Mouse (Mus musculus) embryo, embryonic 11.5 days (tissue): ENCODE data around the gene Zpr1.

Experiments
- DNase-seq: peaks from one replicate; pipeline ENCODE4 v3.0.0-alpha.2; 2012; ENCODE audit warnings: low read depth, low spot score

Gene Zpr1

DNA sequence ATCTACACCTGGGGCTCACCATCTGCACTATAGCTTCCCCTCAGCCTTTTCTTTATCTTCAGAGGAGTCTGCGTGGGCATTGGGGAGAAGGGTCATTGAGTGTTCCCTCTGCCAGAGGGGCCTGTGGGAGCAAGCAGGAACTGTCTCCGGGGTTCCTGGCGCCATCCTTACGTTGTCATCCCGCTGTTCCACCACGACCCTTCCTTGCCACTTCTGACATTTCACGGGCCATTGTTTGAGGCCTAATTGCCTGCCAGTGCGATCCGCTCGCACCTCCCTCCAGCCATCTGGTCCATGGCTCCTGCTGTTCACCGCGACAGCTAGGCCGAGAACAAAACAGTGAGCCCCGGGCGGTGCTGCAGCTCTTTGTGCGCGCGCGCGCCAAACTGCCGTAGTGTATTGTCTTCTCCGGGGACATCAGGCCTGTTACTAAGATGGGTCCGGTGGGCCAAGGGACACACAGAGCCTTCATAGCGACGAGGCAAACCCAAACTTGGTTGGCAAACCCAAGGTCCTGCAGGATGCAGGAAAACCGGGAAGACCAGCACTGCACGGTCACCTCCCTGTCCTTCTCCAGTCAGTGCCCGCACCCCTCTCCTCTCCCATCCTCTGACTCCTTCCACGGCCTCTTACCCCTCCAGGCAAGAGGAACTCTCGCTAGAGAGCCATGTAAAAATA lies 55.8 kb downstream of the Zpr1 start:
- DNase-seq = no peak

DNA sequence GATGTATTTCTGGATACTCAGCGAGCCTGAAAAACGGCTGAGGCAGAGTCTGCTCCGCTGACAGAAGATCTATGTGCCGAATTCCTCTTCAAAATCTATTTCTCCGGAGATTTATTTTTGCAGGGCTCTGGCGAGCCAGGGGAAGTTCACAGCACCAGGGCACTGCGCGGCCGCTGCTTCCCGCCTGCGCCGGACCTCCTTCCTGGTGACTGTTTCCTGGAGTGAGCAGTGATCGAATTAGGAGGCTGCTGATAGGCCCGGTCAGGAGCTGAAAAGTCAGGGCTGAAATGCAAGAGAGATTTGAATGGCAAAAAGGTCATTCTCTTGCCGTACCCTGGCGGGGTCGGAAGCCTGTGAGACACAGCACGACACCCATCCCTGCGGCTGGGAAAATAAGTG lies 56.4 kb downstream of the Zpr1 start:
- no peak for DNase-seq

DNA sequence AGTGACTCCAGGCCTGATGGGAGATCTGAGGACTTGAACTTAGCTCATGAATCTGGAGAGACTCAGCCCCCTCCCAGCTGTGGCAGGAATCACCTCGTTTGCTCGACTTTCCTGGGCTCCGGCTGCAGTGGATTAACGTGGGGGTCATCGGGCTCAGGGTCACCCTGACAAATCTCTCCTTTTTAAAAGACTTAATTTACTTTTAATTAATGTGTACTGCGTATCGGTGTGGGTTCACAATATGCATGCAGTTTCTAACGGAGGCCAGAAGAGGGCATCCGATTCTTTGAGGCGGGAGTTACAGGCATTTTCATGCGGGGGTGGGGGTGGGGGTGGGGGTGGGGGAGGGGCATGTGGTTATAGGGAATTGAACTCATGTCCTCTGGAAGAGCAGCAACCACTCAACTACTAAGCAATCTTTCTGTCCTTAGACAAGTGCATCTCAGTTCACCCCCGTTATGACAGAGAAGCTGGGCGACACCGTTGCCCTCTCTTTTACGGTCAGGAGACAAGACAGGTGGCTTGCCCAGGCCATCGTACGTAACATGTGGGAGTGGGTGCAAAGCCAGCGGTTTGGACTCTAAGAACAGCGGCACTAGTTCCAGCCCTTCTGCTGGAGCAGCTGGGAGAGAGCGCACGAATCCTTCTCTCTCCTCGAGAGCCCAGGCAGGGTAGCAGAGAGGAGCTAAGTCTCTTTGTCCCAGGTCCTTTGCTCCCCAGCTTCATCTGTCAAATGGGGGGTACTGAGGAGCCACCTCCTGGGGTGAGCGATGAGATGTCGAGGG lies 57.1 kb downstream of the Zpr1 start:
- no peak for DNase-seq

DNA sequence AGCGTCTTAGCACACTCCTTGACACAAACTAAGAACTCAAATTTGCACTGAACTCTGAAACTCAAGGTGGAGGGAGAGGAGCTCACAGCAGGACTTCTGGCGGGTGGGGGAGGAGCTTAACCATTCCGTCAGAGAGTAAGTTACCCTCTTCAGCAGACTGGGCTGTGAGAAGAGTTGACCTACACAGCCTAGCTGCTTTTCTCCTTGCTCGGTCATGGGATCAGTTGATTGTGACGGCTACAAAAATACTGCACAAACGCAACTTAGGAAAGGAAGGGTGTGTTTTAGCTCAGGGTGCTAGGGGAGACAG lies 57.7 kb downstream of the Zpr1 start:
- no peak for DNase-seq

DNA sequence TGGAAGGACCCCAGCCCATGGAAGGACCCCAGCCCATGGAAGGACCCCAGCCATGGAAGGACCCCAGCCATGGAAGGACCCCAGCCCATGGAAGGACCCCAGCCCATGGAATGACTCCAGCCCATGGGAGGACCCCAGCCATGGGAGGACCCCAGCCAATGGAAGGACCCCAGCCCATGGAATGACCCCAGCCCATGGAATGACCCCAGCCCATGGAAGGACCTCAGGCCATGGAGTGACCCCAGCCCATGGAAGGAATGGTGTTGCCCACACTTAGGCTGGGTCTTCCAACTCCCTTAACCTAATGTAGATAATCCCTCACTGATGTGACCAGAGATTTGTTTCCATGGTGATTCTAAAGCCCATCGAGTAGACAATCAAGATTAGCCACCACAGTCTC lies 58.4 kb downstream of the Zpr1 start:
- no peak for DNase-seq
